Mouse (Mus musculus) liver, postnatal 0 days (tissue): ENCODE data around the gene Mmgt2.

Source experiments
- CTCF ChIP-seq: sonication (generic); IDR thresholded peaks from 2 replicates; pipeline ENCODE4 v1.5.1; 2016; ENCODE audit warnings: antibody characterized with exemption, low read depth
- EP300 ChIP-seq: IDR thresholded peaks from 2 replicates; pipeline ENCODE4 v1.6.1; 2016; ENCODE audit warnings: antibody characterized with exemption, low read depth, mild to moderate bottlenecking

DNA sequence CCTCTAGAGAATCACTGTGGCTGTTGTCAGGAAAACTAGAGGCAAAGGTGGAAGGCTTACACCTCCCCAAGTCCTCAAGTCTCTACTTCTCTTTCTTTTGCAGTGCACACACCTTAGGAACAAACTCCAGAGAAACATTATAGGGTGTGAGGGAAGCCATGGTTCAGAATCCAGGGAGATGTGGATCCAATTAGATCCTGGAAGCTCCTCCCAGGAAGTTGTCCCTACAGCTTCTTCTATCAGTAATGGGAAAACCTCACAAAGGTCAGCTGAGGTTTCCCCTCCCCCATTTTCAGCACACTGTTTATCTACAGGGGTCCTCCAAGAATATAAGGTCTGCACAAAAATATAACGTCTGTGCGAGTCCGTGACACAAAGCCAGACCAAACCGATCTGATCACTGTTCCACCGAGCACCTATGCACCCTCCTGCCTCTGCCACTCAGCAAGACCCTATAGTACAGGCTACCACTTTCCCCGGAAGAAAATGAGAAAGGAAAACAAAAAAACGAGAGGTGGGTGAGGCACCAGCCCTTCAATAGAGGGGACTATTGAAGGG lies 1.4 kb upstream of the Mmgt2 start:
- TF ChIP-seq CTCF, result no peak
- TF ChIP-seq EP300, result no peak
